Mouse (Mus musculus): ENCODE results near the gene Traf3ip1. TPM values are rescaled to one million over a fixed set of nuclear protein-coding genes. Genes with fewer than 3 reads are reported as not detected.

The Traf3ip1 gene
- total RNA-seq (2015; ENCODE audit: low replicate concordance): 0.84 and 3.6 TPM in 2 replicates
- 2.0 and 6.9 TPM in 2 replicates for total RNA-seq (2017; ENCODE audit: low replicate concordance)

DNA sequence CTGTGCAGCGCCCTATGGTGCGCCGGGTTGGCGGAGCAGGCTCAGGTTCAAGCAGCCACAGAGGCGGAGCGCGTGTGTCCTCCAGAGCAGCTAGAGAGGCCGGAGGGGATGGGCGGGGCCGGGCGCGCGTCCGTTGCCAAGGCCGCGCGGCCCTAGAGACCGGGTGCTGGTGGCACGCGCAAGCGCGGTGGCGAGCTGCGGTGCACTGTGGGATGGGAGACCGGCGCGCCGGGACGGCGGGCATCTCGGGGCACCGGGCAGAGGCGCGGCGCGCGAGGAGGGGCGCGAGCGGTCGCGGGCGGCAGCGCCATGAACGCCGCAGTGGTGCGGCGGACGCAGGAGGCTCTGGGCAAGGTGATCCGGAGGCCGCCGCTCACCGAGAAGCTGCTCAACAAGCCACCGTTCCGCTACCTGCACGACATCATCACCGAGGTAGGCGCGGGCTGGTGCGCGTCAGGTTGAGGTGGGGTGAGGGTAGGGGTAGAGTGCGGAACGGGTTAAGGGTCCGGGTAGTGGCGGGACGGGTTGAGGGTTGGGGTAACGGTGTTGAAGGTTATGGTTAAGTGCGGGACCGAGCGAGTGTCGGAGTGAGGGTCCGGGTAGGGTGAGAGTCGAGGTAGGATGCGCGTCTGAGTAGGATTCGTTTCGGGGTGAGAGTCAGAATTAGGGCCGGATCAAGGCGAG, at the start of gene Traf3ip1:
Traf3ip1 (plus strand) TSS at position 191 of the 684 bp plus-strand sequence.
- peak; percentile 93 for ATAC-seq (replicated peaks; ENCODE audit: low FRiP score, poor library complexity, severe bottlenecking)

DNA sequence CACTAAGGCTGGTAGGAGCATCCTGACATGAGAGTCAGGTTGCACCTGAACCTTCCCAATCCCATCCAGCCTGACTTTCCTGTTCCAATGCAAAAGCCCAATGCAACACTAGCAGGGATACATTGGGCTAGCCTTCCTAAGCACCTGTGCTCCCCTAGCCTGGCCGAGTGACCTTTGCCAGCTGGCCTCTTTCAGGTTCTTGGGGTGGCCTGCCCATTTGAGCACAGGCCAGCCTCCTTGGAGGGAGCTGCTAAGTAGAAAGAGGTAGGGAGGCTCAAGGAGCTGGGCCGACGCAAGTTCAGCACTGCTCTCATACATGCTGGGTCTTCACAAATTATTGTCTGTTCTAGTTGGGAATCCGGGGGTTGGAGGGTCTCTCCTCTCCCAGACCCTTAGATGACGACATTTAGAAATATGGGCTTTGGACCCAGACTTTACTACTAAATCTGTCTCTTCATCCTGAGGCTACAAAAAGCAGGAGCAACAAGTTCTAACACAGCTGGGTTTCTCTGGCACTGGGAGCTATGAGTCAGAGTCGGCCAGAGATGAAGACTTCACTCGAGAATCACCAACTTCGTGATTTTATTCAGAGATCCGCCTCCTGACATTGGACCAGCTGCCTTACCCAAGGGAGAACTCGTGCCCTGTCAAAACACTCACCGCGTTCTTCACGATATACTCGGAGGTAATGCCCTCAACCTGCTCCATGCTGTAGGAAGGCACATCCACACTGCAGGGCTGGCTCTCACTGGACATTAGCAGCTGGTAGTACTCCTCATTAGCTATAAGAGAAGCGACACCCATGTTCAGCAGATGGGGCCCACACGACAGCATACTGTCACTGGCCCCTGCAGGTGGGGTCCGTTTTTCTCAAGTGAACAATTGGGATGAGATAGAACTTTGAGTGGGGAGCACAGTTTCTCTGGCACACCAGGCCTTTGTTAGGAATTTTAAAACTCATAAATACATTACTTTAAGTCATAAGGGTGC, 49.3 kb upstream of the Traf3ip1 start:
- no peak for ATAC-seq (replicated peaks; ENCODE audit: low FRiP score, poor library complexity, severe bottlenecking)

DNA sequence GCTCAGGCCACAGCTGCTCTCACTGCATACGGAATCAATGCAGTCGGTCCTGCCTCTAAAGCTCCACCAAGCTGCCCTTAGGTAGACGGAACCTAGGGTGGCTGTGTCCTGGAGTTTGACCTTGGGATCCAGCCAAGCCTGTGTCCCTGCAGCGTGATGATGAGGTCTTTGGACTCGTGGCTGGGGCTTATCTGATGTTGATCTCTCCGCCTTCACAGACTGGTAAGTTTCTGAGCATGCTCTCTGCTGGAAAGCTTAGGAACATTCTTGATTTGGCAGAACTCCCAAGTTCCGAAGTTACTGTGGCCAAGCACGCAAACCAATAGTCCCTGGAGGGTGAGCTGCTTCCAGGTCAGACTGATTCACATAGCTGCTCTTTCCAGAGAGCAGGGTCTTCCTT, 48.4 kb upstream of the Traf3ip1 start:
- ATAC-seq (replicated peaks; ENCODE audit: low FRiP score, poor library complexity, severe bottlenecking): no peak

DNA sequence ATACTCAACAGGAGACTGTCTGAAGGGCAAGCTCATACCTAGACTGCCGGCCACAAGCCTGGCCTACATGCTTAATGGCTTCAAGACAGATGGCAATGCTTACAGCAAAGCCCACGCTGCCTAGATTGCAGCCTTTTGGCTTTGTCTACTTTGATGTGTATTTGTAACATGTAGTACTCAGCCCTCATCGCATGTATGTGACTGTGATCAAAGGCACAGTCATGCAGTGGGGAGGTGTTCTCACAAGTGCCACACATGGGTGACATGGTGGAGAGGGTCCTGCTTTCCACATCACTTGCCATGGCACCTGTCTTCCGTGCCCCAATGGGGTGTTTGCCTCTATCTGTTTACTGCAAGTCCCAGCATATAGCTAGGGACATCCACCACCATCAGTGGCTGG, 47.9 kb upstream of the Traf3ip1 start:
- ATAC-seq (replicated peaks; ENCODE audit: low FRiP score, poor library complexity, severe bottlenecking): no peak

DNA sequence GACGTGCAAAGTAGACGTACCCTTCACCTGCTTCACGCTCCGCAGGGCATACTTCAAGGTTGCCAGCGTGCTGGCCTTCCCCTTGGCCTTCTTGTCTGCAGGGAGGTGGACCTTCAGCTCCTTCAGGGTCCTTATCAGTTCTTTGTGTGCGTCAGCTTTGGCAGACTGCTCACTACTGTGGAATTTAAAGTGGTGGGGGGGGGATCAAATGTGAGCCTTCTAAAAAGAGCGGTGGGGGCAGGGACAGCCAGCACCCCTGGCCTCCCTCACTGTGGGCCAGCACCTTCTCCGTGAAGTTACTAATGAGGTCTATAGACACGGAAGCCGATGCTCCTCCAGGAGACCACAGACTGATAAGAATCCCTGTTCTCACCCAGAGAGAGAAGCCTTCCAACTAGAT, 45.8 kb upstream of the Traf3ip1 start:
- ATAC-seq (replicated peaks; ENCODE audit: low FRiP score, poor library complexity, severe bottlenecking): no peak

DNA sequence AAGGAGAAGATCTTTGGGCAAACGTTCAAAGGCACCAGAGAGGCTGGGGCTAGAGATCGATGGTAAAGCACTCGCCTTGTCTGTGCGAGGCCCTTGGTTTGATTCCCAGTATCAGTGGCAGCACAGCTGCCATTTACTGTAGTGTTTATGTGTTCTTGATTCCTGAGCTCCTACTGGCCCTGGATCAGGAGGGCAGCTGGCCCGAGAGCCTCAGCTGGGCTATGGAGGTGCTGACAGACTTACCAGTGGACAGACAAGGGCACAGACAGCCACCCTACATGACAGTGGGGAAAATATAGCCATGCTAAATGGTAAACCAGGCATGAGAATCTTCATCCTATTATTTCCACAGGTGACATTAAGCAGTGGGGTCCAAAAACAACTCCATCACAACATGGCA, 43.6 kb upstream of the Traf3ip1 start:
- ATAC-seq (replicated peaks; ENCODE audit: low FRiP score, poor library complexity, severe bottlenecking): no peak

DNA sequence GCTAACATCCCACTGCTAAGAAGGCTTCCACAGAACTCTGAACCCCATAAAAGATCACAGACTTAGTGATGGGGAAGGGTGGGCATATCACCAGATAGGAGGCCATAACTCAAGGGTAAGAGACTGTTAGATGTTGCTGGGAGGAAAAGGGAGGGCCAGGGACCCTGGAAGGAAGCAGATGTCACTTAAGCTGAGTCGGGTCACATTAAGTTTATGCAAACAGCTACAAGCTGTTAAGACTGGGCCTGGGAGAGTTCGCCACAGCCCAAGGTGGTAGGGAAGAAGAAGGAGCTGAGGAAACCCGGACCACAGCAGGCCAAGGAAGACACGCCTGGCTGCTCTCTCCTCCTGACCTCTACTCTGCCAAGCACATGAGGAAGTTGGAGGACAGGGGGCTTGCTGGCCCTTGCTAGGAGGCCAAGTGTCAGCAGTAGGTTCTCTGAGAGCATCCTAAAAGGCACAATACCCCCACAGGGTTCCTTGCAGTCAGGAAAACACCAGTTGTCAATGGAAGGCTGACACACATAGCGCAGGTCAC, 42.8 kb upstream of the Traf3ip1 start:
- no peak for ATAC-seq (replicated peaks; ENCODE audit: low FRiP score, poor library complexity, severe bottlenecking)

DNA sequence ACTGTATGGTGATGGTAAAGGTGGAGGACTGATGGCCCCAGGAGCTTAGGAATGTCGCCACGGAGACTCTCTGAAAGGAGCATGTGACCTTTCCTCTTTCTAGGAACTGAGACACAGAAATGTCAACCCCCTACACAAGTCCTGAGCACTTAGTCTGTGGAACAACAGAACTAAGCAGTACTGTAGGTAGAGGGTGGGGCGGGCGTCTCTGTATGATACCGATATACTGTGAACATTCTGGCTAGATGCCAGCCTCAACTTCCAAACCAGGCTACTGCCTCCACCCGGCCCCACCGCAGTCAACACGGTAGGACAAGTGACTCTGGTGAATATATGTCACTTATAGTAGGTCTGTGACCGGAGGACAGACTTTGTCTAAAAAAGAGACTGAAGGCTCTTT, 40.5 kb upstream of the Traf3ip1 start:
- peak; percentile 66 for ATAC-seq (replicated peaks; ENCODE audit: low FRiP score, poor library complexity, severe bottlenecking)

DNA sequence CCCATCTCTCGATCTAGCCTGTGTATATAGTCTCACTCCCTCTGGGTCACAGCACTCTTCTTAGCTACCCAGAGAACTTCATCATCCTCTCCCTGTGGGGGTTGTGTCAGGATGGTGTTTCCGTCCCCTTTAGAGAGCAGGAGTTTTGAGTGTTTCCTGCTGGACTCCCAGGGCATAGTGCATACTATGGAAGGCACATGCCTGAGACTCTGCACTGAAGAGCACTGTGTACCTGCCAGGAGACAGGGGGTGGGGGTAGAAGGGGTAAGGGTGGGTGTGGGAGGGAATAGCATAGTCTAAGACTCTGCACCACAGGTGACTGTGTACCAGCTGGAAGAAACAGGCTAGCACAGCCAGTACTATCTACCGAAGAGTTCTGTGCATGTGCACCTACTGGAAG, 40.1 kb upstream of the Traf3ip1 start:
- ATAC-seq (replicated peaks; ENCODE audit: low FRiP score, poor library complexity, severe bottlenecking): no peak

DNA sequence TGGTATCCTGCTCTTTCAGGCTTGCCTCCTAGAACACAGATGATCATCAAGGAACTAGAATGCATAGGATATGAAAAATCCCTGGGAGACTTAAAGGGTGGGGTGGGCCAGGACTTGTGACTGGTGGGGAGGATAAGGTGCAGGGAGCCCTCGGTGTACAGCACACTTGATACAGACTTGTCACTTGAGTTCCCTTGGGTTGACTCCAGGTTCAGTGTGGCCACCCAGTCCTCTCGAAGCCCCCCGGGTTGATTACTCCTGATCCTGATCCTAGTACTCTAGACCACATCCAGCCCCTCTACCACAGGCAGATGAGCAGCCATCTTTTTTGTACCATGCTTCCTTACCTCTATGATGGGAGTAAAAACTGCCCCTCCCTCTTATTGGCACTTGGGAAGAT, 39.5 kb upstream of the Traf3ip1 start:
- ATAC-seq (replicated peaks; ENCODE audit: low FRiP score, poor library complexity, severe bottlenecking): no peak

DNA sequence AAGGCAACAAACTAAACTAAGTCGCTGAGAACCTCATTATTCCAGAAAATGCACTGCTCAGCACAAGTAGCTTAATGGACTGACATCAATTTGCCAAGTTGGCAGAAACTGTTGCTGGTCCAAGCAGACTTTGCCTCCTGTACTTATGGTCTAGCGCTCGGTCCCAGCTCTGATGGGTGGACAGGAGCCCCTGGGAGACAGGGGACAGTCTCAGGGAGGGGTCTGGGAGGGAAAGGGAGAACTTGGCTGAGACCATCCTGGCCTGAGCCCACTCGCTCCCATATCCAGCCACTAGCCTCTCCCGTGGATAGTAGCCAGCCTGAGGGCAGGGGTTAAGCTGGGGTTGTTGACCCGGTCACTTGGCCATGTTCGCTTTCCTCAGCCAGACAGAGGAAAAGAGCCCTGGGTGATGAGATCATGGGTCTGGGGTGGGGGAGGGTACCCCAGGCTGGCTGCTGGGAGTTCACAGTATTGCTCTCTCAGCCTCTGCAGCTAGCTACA, 38.7 kb upstream of the Traf3ip1 start:
- ATAC-seq (replicated peaks; ENCODE audit: low FRiP score, poor library complexity, severe bottlenecking): no peak

DNA sequence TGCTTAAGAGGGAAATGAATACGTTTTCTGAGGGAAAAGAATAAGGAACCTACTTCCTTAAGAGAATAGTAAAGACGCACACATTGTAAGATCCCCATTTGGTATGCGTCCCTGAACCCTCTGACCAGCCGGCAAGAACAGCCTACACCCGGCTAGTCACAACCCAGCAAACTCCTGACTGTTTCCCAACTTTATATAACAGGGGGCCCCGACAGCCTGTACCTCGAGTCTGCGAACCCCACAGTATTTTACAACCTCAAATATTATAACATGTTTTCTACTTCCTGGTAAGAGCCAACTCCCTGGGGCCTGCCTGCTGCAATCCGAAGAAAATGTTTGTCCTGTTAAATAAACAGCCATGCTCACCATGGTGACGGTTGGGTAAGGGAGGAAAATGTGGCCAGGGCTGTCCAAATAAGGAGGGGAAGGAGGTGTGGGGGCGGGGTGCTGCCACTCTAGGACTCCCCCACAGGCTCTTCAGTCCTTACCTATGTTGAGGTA, 38.1 kb upstream of the Traf3ip1 start:
- ATAC-seq (replicated peaks; ENCODE audit: low FRiP score, poor library complexity, severe bottlenecking): no peak

DNA sequence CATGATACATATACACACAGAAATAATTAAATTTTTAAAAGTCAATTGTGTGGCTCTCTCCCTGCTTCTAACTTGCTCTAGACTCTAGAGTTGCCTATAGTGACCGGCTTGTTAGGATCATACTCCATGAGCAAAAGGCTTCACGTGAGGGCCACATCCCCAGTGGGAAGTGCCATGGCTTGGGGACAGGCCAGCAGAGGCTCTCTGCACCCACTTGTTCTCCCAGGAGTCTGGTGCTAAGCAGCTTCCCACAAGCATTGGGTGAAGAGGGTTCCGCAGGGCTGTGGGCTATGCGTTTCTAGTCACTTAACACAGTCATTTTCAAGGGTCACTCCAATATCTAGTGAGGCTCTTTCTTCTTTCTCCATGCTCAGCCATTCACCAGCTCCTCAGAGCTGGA, 37.3 kb upstream of the Traf3ip1 start:
- ATAC-seq (replicated peaks; ENCODE audit: low FRiP score, poor library complexity, severe bottlenecking): no peak

DNA sequence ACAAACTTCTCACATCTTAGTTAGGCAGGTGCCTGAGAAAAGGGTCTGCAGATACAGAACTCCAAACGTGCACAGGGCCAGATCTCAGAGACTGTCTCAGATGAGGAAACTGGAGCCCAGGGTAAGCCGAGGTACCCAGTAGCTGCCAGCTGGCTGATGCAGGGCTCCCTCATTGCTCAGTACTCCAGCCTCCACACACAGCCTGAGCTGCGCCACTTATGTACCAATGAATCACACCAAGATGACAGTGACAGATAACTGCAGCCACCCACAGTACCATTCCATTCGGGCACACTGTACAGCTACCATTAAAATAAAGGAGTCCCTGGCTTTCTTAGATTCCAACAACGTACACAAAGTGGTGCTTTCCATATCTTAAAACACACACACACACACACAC, 36.7 kb upstream of the Traf3ip1 start:
- ATAC-seq (replicated peaks; ENCODE audit: low FRiP score, poor library complexity, severe bottlenecking): no peak

DNA sequence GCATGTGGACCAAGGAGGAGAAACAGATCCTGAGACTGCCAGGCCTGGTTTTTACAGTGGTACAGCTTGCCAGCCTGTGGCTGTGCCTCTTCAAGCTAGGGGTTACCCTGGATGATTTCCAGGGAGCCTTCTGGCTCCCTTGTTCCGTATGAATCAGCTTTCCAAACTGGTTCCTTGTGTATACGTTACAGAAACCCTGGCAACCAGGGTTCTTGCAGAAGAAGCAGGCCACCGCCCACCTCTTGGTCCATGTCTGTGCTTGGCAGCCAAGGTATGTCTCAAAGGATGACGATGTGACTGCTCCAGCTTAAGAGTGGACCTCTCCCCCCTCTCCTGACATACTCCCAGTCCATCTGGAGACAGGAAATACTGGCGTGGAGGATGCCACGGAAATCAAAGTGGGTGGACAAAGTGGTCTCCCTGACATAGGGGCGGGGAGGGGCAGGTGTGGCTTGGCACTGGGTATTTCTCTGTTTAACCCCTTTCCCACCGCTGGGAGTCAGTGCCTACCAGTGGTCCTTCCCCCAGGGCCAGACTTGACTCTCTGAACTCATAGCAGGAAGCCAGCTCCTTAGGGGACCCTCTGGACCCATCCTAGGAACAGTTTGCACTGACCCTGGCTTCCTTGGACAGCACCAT, 36.1 kb upstream of the Traf3ip1 start:
- ATAC-seq (replicated peaks; ENCODE audit: low FRiP score, poor library complexity, severe bottlenecking): no peak

DNA sequence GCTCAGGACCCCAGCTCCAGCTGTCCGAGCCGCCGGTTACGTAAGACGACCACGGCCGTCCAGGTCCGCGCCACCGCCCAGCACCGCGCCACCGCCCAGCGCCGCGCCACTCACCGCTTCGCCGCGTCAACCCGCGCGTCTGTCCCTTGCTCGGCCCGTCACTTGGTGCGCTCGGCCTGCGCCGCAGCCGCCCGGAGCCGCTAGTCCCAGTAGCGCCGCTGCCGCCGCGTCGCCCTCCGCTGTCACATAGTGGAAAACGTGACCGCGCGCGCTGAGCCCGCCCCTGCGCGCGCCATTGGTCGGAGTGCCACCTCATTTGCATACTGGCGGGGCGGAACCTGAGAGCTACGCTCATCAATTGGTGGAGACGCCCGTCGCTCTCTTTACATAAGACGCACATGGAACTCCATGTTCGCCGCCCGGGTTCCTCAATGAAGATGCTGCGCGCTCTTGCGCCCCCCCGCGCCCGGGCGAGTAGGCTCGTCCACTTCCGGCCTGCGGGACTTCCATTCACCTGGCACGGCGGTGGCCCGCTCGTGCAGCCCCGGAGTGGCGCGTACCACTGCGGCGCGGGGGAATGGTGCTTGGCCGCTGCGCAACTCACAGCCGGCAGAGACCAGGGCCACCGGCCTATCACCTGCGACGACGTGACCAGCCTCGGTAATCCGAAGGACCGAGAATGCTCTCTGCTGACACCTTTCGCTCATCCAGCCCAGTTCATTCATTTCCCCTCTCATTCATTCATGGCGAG, 35.2 kb upstream of the Traf3ip1 start, which contains the start of gene Per2:
Per2 (minus strand) TSS at position 266 of the 751 bp plus-strand sequence.
- peak; percentile 95 for ATAC-seq (replicated peaks; ENCODE audit: low FRiP score, poor library complexity, severe bottlenecking)

DNA sequence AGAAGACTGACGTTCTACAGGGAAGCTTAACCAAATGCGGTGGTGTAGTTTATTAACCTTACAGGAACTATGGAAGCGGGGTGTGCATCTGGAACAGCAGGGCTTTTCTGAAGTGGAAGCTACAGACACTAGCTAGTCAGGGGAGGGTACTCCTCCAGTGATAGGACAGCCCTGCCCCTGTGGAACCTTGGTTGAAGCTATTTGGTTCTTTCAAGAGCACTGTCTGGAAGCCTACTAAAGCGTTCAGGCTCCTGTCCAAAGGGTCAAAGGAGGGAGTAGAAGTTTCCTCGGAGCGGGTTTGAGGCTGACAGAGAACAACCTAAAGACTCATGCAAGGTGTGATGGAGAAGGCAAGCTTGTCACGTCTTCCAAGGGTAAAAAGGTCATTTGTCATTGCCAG, 34.4 kb upstream of the Traf3ip1 start:
- ATAC-seq (replicated peaks; ENCODE audit: low FRiP score, poor library complexity, severe bottlenecking): no peak

DNA sequence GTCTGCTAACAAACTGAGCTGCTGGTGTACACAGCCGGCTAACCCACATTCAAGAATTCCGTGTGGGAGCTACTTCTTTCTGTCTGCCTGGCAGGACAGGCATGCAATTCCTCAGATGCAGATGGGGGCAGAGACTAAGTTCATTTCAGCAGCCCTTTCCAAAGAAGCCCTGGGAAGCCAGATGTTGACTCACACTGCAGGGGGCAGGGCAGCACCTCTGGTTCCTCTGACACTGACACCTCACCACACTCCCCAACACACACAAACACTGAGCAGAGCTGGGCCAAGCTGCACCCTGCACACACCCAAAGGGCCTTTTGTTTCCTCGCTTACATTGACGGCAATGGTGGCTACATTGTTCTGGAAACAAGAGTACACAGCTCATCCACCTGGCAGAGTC, 33.9 kb upstream of the Traf3ip1 start:
- no peak for ATAC-seq (replicated peaks; ENCODE audit: low FRiP score, poor library complexity, severe bottlenecking)

DNA sequence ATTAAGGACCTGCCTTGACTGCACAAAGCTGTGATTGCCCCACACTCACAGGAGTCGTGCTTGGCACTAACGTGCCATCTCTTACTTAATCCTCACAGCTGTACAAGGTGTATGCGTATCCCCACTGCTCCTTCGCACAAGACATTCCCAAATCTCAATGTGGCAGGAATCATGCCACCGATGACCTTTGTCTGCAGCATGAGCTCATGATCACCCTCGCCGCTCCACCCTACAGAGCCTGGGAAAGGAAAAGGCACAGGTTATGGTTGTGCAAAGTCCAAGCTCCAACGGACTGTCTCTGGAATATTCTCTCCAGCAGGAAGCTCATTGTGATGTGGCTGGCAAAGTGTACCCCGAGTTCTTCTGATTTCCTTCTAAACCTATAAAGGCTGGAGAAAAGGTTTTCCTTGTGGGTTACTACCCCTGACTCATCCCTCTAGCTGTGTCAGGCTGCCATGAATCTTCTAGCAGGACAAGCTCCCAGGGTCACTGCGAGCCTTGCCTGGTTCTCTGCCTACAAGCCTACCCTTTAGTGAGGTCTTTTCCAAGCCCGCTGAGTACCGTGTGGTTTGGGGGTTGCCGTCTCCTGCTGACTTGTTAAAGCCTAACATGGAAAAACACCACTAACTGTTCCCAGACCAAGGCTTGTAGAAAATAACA, 31.0 kb upstream of the Traf3ip1 start:
- no peak for ATAC-seq (replicated peaks; ENCODE audit: low FRiP score, poor library complexity, severe bottlenecking)

Data from erythroid progenitor cell, adult 5-6 weeks (primary cell).